Mouse (Mus musculus) spleen, postnatal 10 days (tissue): ENCODE measurements around the gene 5730596B20Rik.

Source experiments
- DNase-seq, 2 experiments: peaks; one replicate each; pipeline ENCODE4 v3.0.0; 2021 to 2022; ENCODE audit warnings: low spot score in 2 of 2

Gene 5730596B20Rik

DNA sequence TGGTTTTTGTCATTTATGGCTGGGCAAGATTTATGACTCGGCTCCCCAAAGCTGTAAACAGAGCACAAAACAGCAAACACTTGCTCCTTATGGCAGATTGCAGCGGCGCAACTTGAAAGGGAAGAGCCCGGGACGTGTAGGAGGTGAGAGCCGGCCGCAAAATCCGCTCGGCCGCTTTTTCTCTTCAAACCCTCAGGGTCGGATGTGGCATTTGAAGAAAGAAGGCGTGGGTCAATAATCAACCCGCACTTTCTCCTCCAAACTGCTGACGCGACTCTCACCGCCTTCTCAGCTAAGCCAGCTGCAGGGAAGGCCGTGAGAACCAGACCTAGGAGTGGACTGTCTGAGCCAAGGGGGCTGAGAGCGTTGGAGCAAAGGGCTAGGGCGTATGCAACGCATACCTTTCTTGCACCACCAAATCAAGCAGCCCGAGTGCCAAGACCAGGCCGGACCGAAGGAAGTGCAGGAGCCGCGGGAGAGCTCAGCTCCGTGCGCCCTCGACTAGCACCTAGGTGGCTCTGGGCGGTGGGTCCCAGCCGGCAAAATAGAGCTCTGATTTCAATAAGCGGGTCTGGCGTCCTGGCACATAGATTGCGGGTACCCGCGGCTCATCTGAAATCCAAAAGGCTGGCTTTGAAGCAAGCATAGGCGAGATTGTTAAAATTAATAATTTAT lies at the start of gene 5730596B20Rik:
Gene 5730596B20Rik (plus strand): TSS at position 438 of the 675 bp plus-strand sequence.
- no peak for DNase-seq

- no peak for DNase-seq
Measured at GRCm38 (mm10) chr6:52137841-52138535, 39.3 kb upstream of the 5730596B20Rik start.

DNA sequence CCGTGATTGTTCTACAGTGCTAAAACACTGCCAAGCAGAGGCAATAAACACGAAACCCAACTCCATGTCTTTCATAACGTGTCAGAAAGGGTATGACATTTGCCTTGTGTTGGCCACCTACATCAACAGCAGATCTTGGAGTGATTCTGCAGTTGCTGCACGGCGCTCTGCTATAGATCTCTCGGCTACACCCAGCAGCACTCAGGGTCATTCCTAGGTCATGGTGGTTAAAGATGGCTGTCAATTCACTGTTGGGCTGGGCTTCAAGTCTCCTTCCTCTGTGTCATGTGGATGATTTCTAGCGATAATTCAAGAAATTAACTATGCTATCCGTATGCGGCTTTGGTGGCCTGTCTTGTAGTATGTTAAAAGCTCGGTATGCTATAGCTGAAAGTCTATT lies 38.7 kb upstream of the 5730596B20Rik start:
- no peak for DNase-seq

DNA sequence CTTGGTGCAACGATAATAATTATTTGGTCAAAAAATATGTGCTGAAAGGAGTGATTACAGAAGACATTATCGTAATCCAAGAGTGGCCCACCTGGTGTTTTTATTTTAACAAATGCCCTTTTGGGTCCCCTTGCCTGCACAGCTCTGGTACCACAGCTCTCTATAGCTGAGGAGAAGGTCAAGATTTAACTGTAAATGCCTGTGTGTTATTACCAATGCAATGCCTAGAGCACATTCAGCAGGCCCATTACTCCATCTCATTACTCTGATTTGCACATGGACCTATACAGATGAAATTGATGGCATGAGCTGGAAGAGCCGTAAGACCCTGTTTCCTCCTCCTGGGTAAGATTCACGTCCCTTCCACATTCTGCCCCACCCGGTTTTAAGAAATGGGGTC lies 38.2 kb upstream of the 5730596B20Rik start:
- no peak for DNase-seq

GRCm38 (mm10) chr6:52150401-52150966 lies 26.8 kb upstream of the 5730596B20Rik start:
- no peak for DNase-seq

GRCm38 (mm10) chr6:52151571-52151970 lies 25.7 kb upstream of the 5730596B20Rik start:
- no peak for DNase-seq

DNA sequence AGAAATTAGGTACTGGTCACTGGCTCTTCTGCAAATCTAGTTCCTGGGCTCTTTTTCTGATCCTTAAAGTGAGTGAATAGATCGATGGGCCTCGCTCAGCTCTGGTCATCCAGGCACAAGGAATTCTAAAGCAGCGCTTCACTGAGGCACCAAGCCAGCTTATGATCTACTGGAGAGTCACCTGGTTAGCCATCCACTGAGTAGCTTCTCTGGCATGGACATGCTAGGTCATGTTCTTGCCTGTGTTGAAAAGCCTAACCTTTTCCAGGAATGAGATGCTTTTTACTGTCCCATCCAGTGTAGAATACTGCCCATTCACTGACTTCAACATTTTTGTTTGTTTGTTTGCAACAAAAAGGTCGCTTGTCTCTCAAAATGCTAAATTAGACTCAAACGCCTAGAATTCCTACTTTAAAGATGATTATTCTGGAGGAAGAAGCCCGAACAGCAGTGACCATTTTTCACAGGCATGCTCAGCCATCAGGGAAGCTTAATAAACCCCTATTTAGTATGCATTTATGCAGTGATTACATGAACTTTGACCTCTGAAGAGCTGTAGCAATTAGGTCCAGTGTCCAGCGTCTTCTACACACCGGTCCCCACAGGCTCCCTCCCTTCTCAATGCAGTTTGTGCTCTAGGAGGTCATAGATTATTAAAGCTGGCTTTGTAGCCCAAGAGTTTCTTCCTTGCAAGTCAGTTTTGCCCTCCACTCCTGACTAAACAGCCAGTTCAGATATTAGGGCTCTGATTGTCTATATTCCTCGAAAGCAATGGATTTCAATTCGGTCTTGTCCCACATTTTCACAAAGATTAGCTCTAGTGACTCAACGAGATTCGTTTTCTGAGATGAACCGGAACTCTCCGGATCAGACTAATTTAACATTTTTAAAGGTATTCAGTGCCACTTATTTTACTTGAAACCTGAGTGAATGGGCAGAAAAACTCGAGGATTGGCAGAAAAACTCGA lies 24.8 kb upstream of the 5730596B20Rik start:
- no peak for DNase-seq

DNA sequence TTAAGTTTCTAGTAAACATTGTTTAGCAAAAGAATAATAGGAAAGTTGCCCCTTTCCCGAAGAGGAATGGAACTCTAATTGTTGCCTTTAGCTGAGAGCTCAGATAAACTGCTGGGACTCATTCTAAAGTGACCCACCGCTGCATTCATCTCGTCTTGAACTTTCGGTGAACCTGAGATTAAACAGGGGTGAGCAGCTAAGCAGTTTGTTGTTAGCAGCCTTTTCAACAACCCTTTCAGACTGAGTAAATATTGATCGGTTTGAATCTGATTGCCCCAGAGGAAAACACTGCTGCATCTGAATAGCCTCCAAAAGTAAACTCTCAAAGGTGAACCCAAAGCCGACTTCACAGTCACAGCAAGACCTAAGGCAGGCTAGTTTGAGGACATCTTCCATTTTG lies 24.0 kb upstream of the 5730596B20Rik start:
- no peak for DNase-seq

GRCm38 (mm10) chr6:52154044-52154443 lies 23.3 kb upstream of the 5730596B20Rik start:
- no peak for DNase-seq

- no peak for DNase-seq
Measured at GRCm38 (mm10) chr6:52155471-52155870, 21.8 kb upstream of the 5730596B20Rik start.

GRCm38 (mm10) chr6:52156551-52157200 lies 20.6 kb upstream of the 5730596B20Rik start:
- DNase-seq: no peak

DNA sequence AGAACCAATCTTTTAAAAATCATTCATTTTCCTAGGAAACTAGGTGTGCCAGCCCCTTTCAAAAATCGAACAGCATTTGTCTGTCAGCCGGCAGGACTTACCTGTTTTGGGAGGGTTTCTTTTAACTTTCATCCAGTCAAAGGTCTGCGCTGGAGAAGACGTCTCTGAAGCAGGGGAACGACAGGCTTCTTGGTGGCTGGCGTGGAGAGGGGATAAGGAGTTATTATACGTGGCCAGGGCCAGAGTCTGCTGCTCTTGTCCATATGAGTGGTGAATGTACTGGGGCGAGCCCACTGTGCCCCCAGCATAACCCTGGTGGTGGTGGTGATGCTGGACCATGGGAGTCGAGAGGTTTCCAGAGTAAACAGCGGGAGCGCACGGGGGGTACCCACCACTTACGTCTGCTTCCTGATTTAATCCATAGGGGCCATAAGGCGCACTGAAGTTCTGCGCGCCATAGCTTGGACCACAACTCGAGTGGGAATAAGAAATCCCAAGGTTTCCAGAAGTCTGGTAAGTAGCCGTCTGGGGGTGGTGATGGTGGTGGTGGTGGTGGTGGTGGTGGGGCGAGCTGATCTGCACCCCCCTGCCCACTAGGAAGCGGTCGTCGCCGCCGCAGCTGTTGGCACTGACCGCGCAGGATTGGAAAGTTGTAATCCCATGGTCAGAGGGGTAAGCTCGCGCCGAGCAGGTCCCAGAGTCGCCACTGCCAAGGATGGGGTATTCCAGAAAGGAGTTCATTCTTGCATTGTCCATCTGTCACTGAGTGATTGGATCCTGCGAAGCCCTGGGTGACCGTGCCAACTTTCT lies 19.6 kb upstream of the 5730596B20Rik start:
- no peak for DNase-seq

DNA sequence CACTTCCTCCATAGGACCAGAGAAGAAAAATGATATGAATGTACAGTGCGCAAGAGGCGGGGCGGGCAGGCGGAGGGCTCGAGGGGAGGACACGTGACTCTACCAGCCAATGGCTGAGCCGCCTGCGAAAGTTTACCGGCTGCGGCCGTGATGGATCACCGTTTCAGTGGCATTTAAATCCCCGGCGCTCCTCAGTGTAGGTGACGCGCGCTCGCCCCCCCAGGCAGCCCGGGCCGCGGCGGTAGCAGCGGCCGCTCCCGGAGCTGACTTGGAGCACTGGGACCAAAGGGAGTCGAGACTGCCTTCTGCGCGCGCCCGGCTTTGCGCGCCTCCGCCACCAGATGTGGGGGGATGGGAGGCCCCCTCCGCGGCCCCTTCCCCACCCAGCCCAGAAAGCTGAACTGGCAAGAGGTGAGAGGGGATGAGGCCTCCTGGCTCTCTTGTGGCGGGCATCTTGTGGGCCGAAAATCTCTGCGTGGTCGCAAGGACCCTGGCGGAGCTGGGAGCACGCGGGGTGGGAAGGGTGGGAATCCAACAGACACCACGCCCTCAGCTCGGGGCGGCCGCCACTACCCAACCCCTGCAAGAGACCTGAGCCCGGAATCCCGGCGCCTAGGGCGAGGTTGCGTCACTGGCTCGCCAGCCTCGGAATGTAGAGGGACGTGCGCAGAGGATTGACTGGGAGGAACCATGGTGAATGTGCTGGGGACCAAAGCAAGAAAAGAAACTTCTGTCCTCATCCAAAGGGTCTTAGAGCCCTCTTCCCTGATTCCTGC lies 18.8 kb upstream of the 5730596B20Rik start, which contains the start of gene Hoxa1:
Gene Hoxa1 (minus strand): TSS at position 42 of the 776 bp plus-strand sequence.
- peak in 1 of 2 experiments; percentile 68 for DNase-seq

DNA sequence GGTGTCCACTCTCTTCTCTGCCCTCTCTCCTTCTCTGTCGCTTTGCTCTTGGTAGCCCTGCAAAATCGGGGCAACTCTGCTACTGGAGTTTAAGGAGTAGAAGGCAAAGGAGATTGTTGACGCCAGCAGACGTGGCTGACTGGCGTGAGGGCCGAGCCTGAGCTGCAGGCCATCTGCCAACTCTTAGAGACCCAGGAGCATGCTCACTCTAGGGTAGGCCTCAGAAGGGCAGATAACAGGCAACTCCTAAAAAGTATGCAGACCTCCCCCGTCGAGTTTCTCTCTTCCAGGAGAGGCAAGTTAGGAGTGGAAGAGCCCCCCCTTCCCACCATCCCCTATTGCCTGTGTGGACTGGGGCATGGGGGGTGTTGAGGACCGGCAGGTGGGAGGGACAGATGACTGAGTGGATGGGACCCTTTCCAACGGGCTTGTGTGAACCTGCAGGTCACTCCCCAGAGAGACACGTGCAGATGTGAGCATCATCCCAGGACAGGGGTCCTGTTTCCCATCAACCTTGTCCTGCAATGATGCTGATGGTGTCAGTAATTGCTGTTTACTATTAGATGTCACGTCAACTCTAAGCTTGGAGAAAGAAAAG lies 18.0 kb upstream of the 5730596B20Rik start:
- DNase-seq: no peak

GRCm38 (mm10) chr6:52159979-52160378 lies 17.3 kb upstream of the 5730596B20Rik start:
- DNase-seq: no peak

DNA sequence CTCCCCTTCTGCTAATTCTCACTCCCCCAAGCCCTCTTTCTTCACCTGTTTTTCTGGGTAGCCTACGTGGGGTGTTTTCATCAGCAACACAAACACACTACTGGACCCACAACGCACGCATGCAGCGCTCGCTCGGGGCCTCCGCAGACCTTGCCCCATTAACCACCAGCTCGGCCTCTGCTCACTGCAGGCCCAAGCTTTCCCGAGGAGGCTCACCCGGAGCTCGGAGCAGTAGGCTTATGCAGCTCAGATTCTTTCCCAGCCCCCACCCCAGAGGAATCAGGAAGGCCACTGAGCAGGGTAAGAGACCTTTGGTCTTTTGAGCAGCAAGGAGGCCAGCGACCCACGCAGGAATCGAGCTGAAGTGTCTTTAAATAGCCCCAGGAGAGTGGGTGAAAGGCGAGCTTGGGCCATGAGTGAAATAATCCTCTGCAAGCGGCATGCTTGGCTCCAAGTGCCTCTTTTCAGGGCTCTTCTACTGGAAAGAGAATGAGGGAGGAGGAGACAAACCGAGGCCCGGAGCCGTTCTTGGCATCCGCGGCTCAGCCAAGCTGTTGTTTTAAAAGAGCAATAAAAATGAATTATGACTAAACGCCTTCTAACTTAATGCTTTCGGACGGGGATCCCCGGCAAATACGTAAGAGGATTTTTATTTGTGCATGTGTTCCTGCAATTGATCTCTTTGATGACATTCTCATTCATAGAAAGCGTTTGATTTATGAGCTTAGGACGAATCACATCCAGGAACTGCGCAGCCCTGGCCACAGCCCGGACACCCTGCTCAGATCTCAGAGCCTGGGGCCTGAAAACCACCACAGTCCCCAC lies 16.6 kb upstream of the 5730596B20Rik start:
- DNase-seq: no peak

DNA sequence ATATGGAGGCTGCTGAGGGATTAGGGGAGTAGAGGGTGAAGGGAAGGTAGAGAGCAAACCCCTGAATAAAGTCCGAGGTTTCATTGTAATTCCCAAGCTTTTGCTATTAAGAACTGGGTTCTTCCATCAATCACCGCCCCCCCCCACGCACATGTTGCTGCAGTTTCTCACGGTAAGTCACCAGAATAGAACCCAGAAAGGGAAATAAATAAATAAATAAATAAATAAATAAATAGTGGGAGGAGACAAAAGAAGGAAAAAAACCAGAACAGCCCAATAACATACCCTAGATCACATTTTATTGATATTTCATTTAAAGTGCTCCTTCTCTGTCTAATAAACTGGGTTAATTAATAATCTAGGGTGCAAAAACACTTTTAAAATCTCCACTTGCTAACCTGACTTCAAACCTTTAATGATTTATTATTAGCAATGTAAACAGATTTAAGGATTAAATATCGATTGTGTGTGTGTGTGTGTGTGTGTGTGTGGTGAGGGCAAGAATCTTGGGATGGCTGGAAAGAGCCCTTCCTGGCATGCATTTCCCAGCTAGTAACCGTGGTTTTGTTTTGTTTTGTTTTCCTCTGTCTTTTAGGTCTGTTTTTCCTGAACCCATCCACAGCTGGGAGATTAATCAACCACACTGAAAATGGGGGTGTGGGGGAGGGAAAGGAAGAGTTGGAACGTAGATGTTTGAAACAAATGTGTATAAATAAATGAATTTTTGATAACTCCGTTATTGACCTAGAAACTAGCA lies 15.8 kb upstream of the 5730596B20Rik start:
- no peak for DNase-seq

DNA sequence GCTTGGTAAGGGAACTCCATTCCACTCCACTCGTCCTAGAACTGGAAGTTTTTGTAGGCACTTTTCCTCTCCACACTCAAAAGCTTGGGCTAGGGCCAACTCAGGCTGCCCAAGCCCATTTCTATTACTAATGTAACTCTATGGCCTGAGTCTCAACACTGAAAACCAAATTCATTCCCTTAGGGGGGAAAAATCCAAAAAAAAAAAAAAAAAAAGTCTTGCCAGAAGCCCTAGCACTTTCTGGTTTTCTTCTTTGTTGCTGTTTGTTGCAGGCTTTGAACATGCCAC lies 15.3 kb upstream of the 5730596B20Rik start:
- DNase-seq: no peak
